Mouse (Mus musculus) lung, embryonic 16.5 days (tissue): ENCODE results near the gene Ociad1. TPM values are rescaled to one million over a fixed set of nuclear protein-coding genes. Genes with fewer than 3 reads are reported as not detected.

Experiments used
- ATAC-seq: fragments of 200-750 bp; cut with Nextera tagmentation; 2 replicates; pipeline ENCODE4 v1.8.0; 2017; ENCODE audit warnings: low read depth, mild to moderate bottlenecking, moderate library complexity
- H3K27ac ChIP-seq: fragments of 300-500 bp; sonication (generic); 2 replicates; pipeline ENCODE4 v1.5.1; 2014; ENCODE audit warnings: mild to moderate bottlenecking, control low read depth, low read length
- H3K27me3 ChIP-seq: fragments of 300-500 bp; sonication (generic); 2 replicates; pipeline ENCODE4 v1.6.1; 2014; ENCODE audit warnings: low read depth, low read length, mixed read lengths; ENCODE audit not compliant: control insufficient read depth, insufficient read depth
- H3K36me3 ChIP-seq: fragments of 300-500 bp; sonication (generic); 2 replicates; pipeline ENCODE4 v1.6.1; 2014; ENCODE audit warnings: low read length; ENCODE audit not compliant: control insufficient read depth, insufficient read depth
- H3K4me1 ChIP-seq: fragments of 300-500 bp; sonication (generic); replicated peaks from 2 replicates; pipeline ENCODE4 v1.6.1; 2014; ENCODE audit warnings: low read length, mixed read lengths; ENCODE audit not compliant: control insufficient read depth, insufficient read depth
- H3K4me2 ChIP-seq: fragments of 300-500 bp; sonication (generic); 2 replicates; pipeline ENCODE4 v1.6.1; 2014; ENCODE audit warnings: low read depth, low read length, control low read depth
- H3K4me3 ChIP-seq: fragments of 300-500 bp; sonication (generic); 2 replicates; pipeline ENCODE4 v1.5.1; 2014; ENCODE audit warnings: mild to moderate bottlenecking, low read length, control low read depth
- H3K9ac ChIP-seq: fragments of 300-500 bp; sonication (generic); 2 replicates; pipeline ENCODE4 v1.6.1; 2014; ENCODE audit warnings: low read length, control low read depth
- H3K9me3 ChIP-seq: fragments of 300-500 bp; sonication (generic); 2 replicates; pipeline ENCODE4 v1.6.1; 2016; ENCODE audit warnings: low read length; ENCODE audit not compliant: control insufficient read depth
- WGBS: fragments of 180-500 bp; shearing (Covaris S2); extraction: QIAGEN DNeasy Blood & Tissue Kit; methylation state at CpG from one replicate; pipeline ENCODE4 v1.1.7; 2014; 5-methylcytosine and 5-hydroxymethylcytosine counted together
- polyA plus RNA-seq: library from polyadenylated mRNA; unstranded; fragments of >200 nt; fragmentation: Nextera tagmentation; extraction: Ambion mirVana; gene quantifications from 2 replicates; pipeline ENCODE4 v1.2.1, GENCODE M21; 2015

Gene Ociad1
- polyA plus RNA-seq, 1 experiment from 2014 or later: 231 TPM

- H3K4me3 ChIP-seq: no peak overlapping the region
- H3K36me3 ChIP-seq: peaks cover 30% of the 10 kb centered on the region
- no peaks in the 10 kb centered on the region for H3K9me3 ChIP-seq
- ATAC-seq: no peak
- 86% methylated on average over 4 of the region's 4 CpGs for WGBS
- peaks cover 8% of the 10 kb centered on the region for H3K4me1 ChIP-seq
- H3K4me2 ChIP-seq: no peak overlapping the region
- H3K27me3 ChIP-seq: no peaks in the 10 kb centered on the region
- no peak overlapping the region for H3K9ac ChIP-seq
- H3K27ac ChIP-seq: no peak overlapping the region
These were observed 3.3 kb downstream of the Ociad1 start for GRCm38 (mm10) chr5:73295916-73296315.

GRCm38 (mm10) chr5:73301601-73302307 lies 9.2 kb downstream of the Ociad1 start:
- WGBS: 86% methylated on average over 7 of the region's 7 CpGs
- ATAC-seq: no peak
- Histone ChIP-seq H3K36me3 (peaks cover 37% of the 10 kb centered on the region), H3K4me3 (no peak overlapping the region), H3K4me2 (no peak overlapping the region), H3K9me3 (no peaks in the 10 kb centered on the region), H3K9ac (no peak overlapping the region), H3K27ac (no peak overlapping the region), H3K27me3 (no peaks in the 10 kb centered on the region), H3K4me1 (no peaks in the 10 kb centered on the region)

GRCm38 (mm10) chr5:73304507-73304906 lies 11.9 kb downstream of the Ociad1 start:
- H3K4me3 ChIP-seq: no peak overlapping the region
- H3K4me1 ChIP-seq: no peaks in the 10 kb centered on the region
- no peak overlapping the region for H3K27ac ChIP-seq
- H3K9me3 ChIP-seq: no peaks in the 10 kb centered on the region
- ATAC-seq: no peak
- no peak overlapping the region for H3K9ac ChIP-seq
- H3K4me2 ChIP-seq: no peak overlapping the region
- no peaks in the 10 kb centered on the region for H3K27me3 ChIP-seq
- H3K36me3 ChIP-seq: peaks cover 41% of the 10 kb centered on the region
- WGBS: 80% methylated on average over 12 of the region's 12 CpGs

GRCm38 (mm10) chr5:73306486-73306885 lies 13.9 kb downstream of the Ociad1 start:
- Histone ChIP-seq H3K27me3 (no peaks in the 10 kb centered on the region), H3K9me3 (no peaks in the 10 kb centered on the region), H3K9ac (no peak overlapping the region), H3K4me2 (no peak overlapping the region), H3K4me3 (no peak overlapping the region), H3K36me3 (peaks cover 42% of the 10 kb centered on the region), H3K4me1 (no peaks in the 10 kb centered on the region), H3K27ac (no peak overlapping the region)
- WGBS: 93% methylated on average over 6 of the region's 6 CpGs
- no peak for ATAC-seq

- no peak overlapping the region for H3K27ac ChIP-seq
- no peaks in the 10 kb centered on the region for H3K27me3 ChIP-seq
- no peaks in the 10 kb centered on the region for H3K9me3 ChIP-seq
- no peaks in the 10 kb centered on the region for H3K4me1 ChIP-seq
- H3K4me3 ChIP-seq: no peak overlapping the region
- 84% methylated on average over 3 of the region's 3 CpGs for WGBS
- no peak overlapping the region for H3K4me2 ChIP-seq
- H3K9ac ChIP-seq: no peak overlapping the region
- no peak for ATAC-seq
- peaks cover 40% of the 10 kb centered on the region for H3K36me3 ChIP-seq
These were observed 14.7 kb downstream of the Ociad1 start for GRCm38 (mm10) chr5:73307297-73307696.

GRCm38 (mm10) chr5:73309496-73309895 lies 16.9 kb downstream of the Ociad1 start:
- Histone ChIP-seq H3K27me3 (no peaks in the 10 kb centered on the region), H3K9me3 (no peaks in the 10 kb centered on the region), H3K4me2 (no peak overlapping the region), H3K9ac (no peak overlapping the region), H3K36me3 (peaks cover 47% of the 10 kb centered on the region), H3K27ac (no peak overlapping the region), H3K4me1 (no peaks in the 10 kb centered on the region), H3K4me3 (no peak overlapping the region)
- WGBS: 83% methylated on average over 4 of the region's 4 CpGs
- ATAC-seq: no peak

GRCm38 (mm10) chr5:73310401-73310800 lies 17.8 kb downstream of the Ociad1 start:
- no peak for ATAC-seq
- Histone ChIP-seq H3K27ac (no peak overlapping the region), H3K9me3 (no peaks in the 10 kb centered on the region), H3K36me3 (peaks cover 47% of the 10 kb centered on the region), H3K27me3 (no peaks in the 10 kb centered on the region), H3K4me3 (no peak overlapping the region), H3K9ac (no peak overlapping the region), H3K4me1 (no peaks in the 10 kb centered on the region), H3K4me2 (no peak overlapping the region)
- WGBS: 81% methylated on average over 1 of the region's 1 CpGs

GRCm38 (mm10) chr5:73311458-73311857 lies 18.9 kb downstream of the Ociad1 start:
- ATAC-seq: no peak
- Histone ChIP-seq H3K9ac (no peak overlapping the region), H3K27me3 (no peaks in the 10 kb centered on the region), H3K27ac (no peak overlapping the region), H3K4me3 (no peak overlapping the region), H3K9me3 (no peaks in the 10 kb centered on the region), H3K36me3 (peaks cover 43% of the 10 kb centered on the region), H3K4me1 (no peaks in the 10 kb centered on the region), H3K4me2 (no peak overlapping the region)
- 88% methylated on average over 5 of the region's 5 CpGs for WGBS

GRCm38 (mm10) chr5:73313591-73313990 lies 21.0 kb downstream of the Ociad1 start:
- Histone ChIP-seq H3K4me2 (no peak overlapping the region), H3K9ac (no peak overlapping the region), H3K36me3 (peaks cover 30% of the 10 kb centered on the region), H3K27ac (no peak overlapping the region), H3K4me3 (no peak overlapping the region), H3K9me3 (no peaks in the 10 kb centered on the region), H3K27me3 (no peaks in the 10 kb centered on the region), H3K4me1 (no peaks in the 10 kb centered on the region)
- no peak for ATAC-seq
- WGBS: 85% methylated on average over 10 of the region's 10 CpGs

DNA sequence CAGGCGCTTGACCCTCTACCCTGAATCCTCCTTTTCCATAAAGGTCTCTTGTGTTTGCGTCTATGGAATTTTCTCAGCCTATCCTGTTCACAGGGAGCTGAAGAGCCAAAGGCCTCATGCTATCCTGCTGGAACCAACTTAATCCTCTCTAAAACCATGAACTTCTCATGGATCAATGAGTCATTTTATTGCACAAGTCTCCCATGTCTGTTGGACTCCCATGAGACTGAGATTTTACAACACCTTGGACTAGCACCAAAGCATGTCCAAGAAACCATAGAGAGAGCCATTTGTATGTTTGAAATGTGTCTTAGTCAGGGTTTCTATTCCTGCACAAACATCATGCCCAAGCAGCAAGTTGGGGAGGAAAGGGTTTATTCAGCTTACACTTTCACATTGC lies 22.1 kb downstream of the Ociad1 start:
- 93% methylated on average over 2 of the region's 2 CpGs for WGBS
- Histone ChIP-seq H3K9ac (no peak overlapping the region), H3K4me2 (no peak overlapping the region), H3K4me3 (no peak overlapping the region), H3K36me3 (peaks cover 27% of the 10 kb centered on the region), H3K27ac (no peak overlapping the region), H3K4me1 (no peaks in the 10 kb centered on the region), H3K9me3 (no peaks in the 10 kb centered on the region), H3K27me3 (no peaks in the 10 kb centered on the region)
- no peak for ATAC-seq
